In genomic region chr14:30626756-30627742, GRCm38 (mm10) we compare ENCODE assay signal across 8 mouse cellular contexts. TPM values are rescaled to one million over a fixed set of nuclear protein-coding genes. Genes with fewer than 3 reads are reported as not detected.
DNase-seq lines count a peak whose midpoint lies in the region; ATAC-seq and TF ChIP-seq lines count a peak whose summit lies in the region.

No protein-coding gene starts in this region.

- peak overlapping the region; percentile 73 for H3K4me2 ChIP-seq in lung, embryonic 14.5 days
- H3K4me2 ChIP-seq in embryonic facial prominence, embryonic 14.5 days (ENCODE audit: low read depth, low read length), result peak overlapping the region; percentile 84
- peak overlapping the region; percentile 72 for H3K4me2 ChIP-seq in limb, embryonic 11.5 days (ENCODE audit: low read depth, severe bottlenecking)
- peak overlapping the region; percentile 62 for H3K4me2 ChIP-seq in neural tube, embryonic 15.5 days

- peak overlapping the region; percentile 75 for H3K9ac ChIP-seq in lung, embryonic 14.5 days
- peak overlapping the region; percentile 76 for H3K9ac ChIP-seq in embryonic facial prominence, embryonic 14.5 days (ENCODE audit: low read depth, low read length)
- no peak overlapping the region for H3K9ac ChIP-seq in limb, embryonic 11.5 days (ENCODE audit: low read length)
- peak overlapping the region; percentile 44; the same call in 1 of the 2 replicates for H3K9ac ChIP-seq in neural tube, embryonic 15.5 days (replicated peaks)

- no peaks in the 10 kb centered on the region for H3K36me3 ChIP-seq in lung, embryonic 14.5 days (ENCODE audit: insufficient read depth)
- no peaks in the 10 kb centered on the region for H3K36me3 ChIP-seq in embryonic facial prominence, embryonic 14.5 days (ENCODE audit: control insufficient read depth, insufficient read depth, low read length)
- no peaks in the 10 kb centered on the region for H3K36me3 ChIP-seq in limb, embryonic 11.5 days (ENCODE audit: control insufficient read depth, insufficient read depth, low read length)
- no peaks in the 10 kb centered on the region for H3K36me3 ChIP-seq in neural tube, embryonic 15.5 days

- no peaks in the 10 kb centered on the region for H3K27me3 ChIP-seq in lung, embryonic 14.5 days (ENCODE audit: insufficient read depth, low read length)
- no peaks in the 10 kb centered on the region for H3K27me3 ChIP-seq in embryonic facial prominence, embryonic 14.5 days (replicated peaks; ENCODE audit: control insufficient read depth, insufficient read depth, low read length)
- no peaks in the 10 kb centered on the region for H3K27me3 ChIP-seq in limb, embryonic 11.5 days (ENCODE audit: control insufficient read depth, insufficient read depth, low read length)
- H3K27me3 ChIP-seq in neural tube, embryonic 15.5 days (replicated peaks), result 0 out of 2 replicates have a peak, but pooled peaks cover 6% of the 10 kb centered on the region

- no peak for TF ChIP-seq CTCF in lung, embryonic 14.5 days (IDR thresholded peaks at IDR 0.05; ENCODE audit: low read depth)

- H3K4me1 ChIP-seq in lung, embryonic 14.5 days (ENCODE audit: insufficient read depth), result peaks cover 4% of the 10 kb centered on the region; the same call in 1 of the 2 replicates
- peaks cover 9% of the 10 kb centered on the region for H3K4me1 ChIP-seq in embryonic facial prominence, embryonic 14.5 days (ENCODE audit: control insufficient read depth, insufficient read depth, low read length)
- H3K4me1 ChIP-seq in limb, embryonic 11.5 days (ENCODE audit: control insufficient read depth, insufficient read depth, low read length), result peaks cover 5% of the 10 kb centered on the region
- peaks cover 27% of the 10 kb centered on the region for H3K4me1 ChIP-seq in neural tube, embryonic 15.5 days

- WGBS in lung, embryonic 14.5 days, result 43% methylated on average over 12 of the region's 12 CpGs
- 51% methylated on average over 12 of the region's 12 CpGs for WGBS in embryonic facial prominence, embryonic 14.5 days
- 57% methylated on average over 12 of the region's 12 CpGs for WGBS in limb, embryonic 11.5 days
- WGBS in neural tube, embryonic 15.5 days, result 53% methylated on average over 12 of the region's 12 CpGs

- H3K9me3 ChIP-seq in lung, embryonic 14.5 days (ENCODE audit: low read depth, low read length), result no peaks in the 10 kb centered on the region
- H3K9me3 ChIP-seq in embryonic facial prominence, embryonic 14.5 days (ENCODE audit: control insufficient read depth, low read length), result no peaks in the 10 kb centered on the region
- H3K9me3 ChIP-seq in limb, embryonic 11.5 days (ENCODE audit: control insufficient read depth, low read length), result no peaks in the 10 kb centered on the region
- H3K9me3 ChIP-seq in neural tube, embryonic 15.5 days (replicated peaks), result no peaks in the 10 kb centered on the region

- no peak for DNase-seq in lung, embryonic 14.5 days
- DNase-seq in lung, postnatal 4 days, result no peak
- DNase-seq in embryonic facial prominence, embryonic 14.5 days (ENCODE audit: low spot score), result no peak
- DNase-seq in limb, embryonic 11.5 days (ENCODE audit: low spot score), result no peak
- DNase-seq in Muller cell, postnatal 12 days (ENCODE audit: inconsistent ontology term), result no peak
- DNase-seq in kidney, adult 9 months, result no peak

- peak overlapping the region; percentile 42 for H3K27ac ChIP-seq in lung, embryonic 14.5 days (ENCODE audit: low read depth)
- peak overlapping the region; percentile 64; the same call in 1 of the 2 replicates for H3K27ac ChIP-seq in embryonic facial prominence, embryonic 14.5 days (replicated peaks; ENCODE audit: low read depth, low read length)
- H3K27ac ChIP-seq in limb, embryonic 11.5 days (replicated peaks; ENCODE audit: low read depth, low read length), result no peak overlapping the region
- peak overlapping the region; percentile 56; the same call in 1 of the 2 replicates for H3K27ac ChIP-seq in neural tube, embryonic 15.5 days (replicated peaks)

- H3K4me3 ChIP-seq in lung, embryonic 14.5 days (ENCODE audit: low read depth, low read length), result peak overlapping the region; percentile 79
- H3K4me3 ChIP-seq in embryonic facial prominence, embryonic 14.5 days (ENCODE audit: low read depth, low read length), result peak overlapping the region; percentile 78
- peak overlapping the region; percentile 76 for H3K4me3 ChIP-seq in limb, embryonic 11.5 days (ENCODE audit: low read depth, low read length)
- peak overlapping the region; percentile 55 for H3K4me3 ChIP-seq in neural tube, embryonic 15.5 days (replicated peaks)

- no peak for ATAC-seq in lung, embryonic 14.5 days (ENCODE audit: insufficient read depth)
- no peak for ATAC-seq in embryonic facial prominence, embryonic 14.5 days (ENCODE audit: low read depth)
- no peak for ATAC-seq in limb, embryonic 11.5 days (ENCODE audit: insufficient number of reproducible peaks, low FRiP score, low TSS enrichment, low read depth)
- ATAC-seq in neural tube, embryonic 15.5 days (ENCODE audit: low FRiP score), result 0 out of 2 replicates have a peak, but pooled peaks have one; percentile 4
- no peak for ATAC-seq in activated CD4-positive, CD25-positive, alpha-beta regulatory T cell, adult 4 months

RNA-seq across cellular contexts. Expression of gene Prkcd, which starts 1.0 kb away (rescaled TPM):
- 48.9 and 54.0 TPM in 2 replicates for polyA plus RNA-seq in lung, embryonic 14.5 days (2014; fragmentation: Nextera tagmentation; extraction: Ambion mirVana)
- polyA plus RNA-seq in embryonic facial prominence, embryonic 14.5 days (2014; fragmentation: Nextera tagmentation; extraction: Ambion mirVana), result 42.5 and 44.6 TPM in 2 replicates
- 35.7 and 36.8 TPM in 2 replicates for polyA plus RNA-seq in limb, embryonic 11.5 days (2014; fragmentation: Nextera tagmentation; extraction: Ambion mirVana)
- polyA plus RNA-seq in neural tube, embryonic 15.5 days (2015; fragmentation: Nextera tagmentation; extraction: Ambion mirVana), result 35.2 and 41.8 TPM in 2 replicates
- polyA plus RNA-seq in activated CD4-positive, CD25-positive, alpha-beta regulatory T cell, adult 4 months (2017; shearing (Covaris generic)), result 10 to 100 TPM; 29.4 to 30.1 TPM

RNA-seq across cellular contexts. Expression of gene Rft1, which starts 27.1 kb away (rescaled TPM):
- polyA plus RNA-seq in lung, embryonic 14.5 days (2014; fragmentation: Nextera tagmentation; extraction: Ambion mirVana), result 16.9 and 18.0 TPM in 2 replicates
- 13.3 and 16.5 TPM in 2 replicates for polyA plus RNA-seq in embryonic facial prominence, embryonic 14.5 days (2014; fragmentation: Nextera tagmentation; extraction: Ambion mirVana)
- polyA plus RNA-seq in limb, embryonic 11.5 days (2014; fragmentation: Nextera tagmentation; extraction: Ambion mirVana), result 17.5 and 19.0 TPM in 2 replicates
- polyA plus RNA-seq in neural tube, embryonic 15.5 days (2015; fragmentation: Nextera tagmentation; extraction: Ambion mirVana), result 9.0 and 9.6 TPM in 2 replicates
- polyA plus RNA-seq in activated CD4-positive, CD25-positive, alpha-beta regulatory T cell, adult 4 months (2017; shearing (Covaris generic)), result 10 to 100 TPM; 12.9 to 13.1 TPM
